Comparison of ENCODE assay signal across 22 mouse cellular contexts in genomic region chr19:53355065-53355464, GRCm38 (mm10). TPM values are rescaled to one million over a fixed set of nuclear protein-coding genes. Genes with fewer than 3 reads are reported as not detected.
A peak's percentile ranks its signal among the peaks of the same experiment; 100 is the strongest.
DNase-seq lines count a peak whose midpoint lies in the region; ATAC-seq lines count a peak whose summit lies in the region.
"Had no signal": no experiment of that assay in that cellular context is flagged by ENCODE, and none has a peak within 500 bp of the region (broad histone marks: within the 10 kb centered on the region; RNA-seq: fewer than 3 reads in every experiment).

No protein-coding gene starts in this region.

- H3K4me3 ChIP-seq in forebrain, embryonic 10.5 days = no peak overlapping the region
- no peak overlapping the region for H3K4me3 ChIP-seq in forebrain, embryonic 11.5 days (ENCODE audit: low read depth, low read length)
- no peak overlapping the region for H3K4me3 ChIP-seq in limb, embryonic 10.5 days
- H3K4me3 ChIP-seq: embryonic facial prominence, embryonic 13.5 days; heart, embryonic 10.5 days; stomach, embryonic 15.5 days had no signal

- DNase-seq in forebrain, embryonic 10.5 days (ENCODE audit: extremely low spot score, low spot score) = no peak
- no peak for DNase-seq in forebrain, embryonic 11.5 days (ENCODE audit: low spot score)
- DNase-seq in right cerebral cortex, adult 18-20 months = peak; percentile 72
- DNase-seq in right cerebral cortex, postnatal 4 days = no peak
- peak; percentile 71 to 83 for DNase-seq in cerebellum, postnatal 14 days
- no peak for DNase-seq in spleen, postnatal 36 days (ENCODE audit: low spot score in 2 of 2)
- no peak for DNase-seq in limb, embryonic 10.5 days (ENCODE audit: low spot score)
- DNase-seq: adrenal gland, adult 2 months; gastrocnemius, postnatal 25 days; heart, postnatal 10 days; kidney, adult 18-20 months; kidney, postnatal 10 days; liver; liver, postnatal 0 days had no signal

- H3K36me3 ChIP-seq in forebrain, embryonic 10.5 days (replicated peaks) = peaks cover 24% of the 10 kb centered on the region
- H3K36me3 ChIP-seq in forebrain, embryonic 11.5 days (ENCODE audit: control insufficient read depth, insufficient read depth, low read length) = no peaks in the 10 kb centered on the region
- H3K36me3 ChIP-seq in limb, embryonic 10.5 days = peaks cover 23% of the 10 kb centered on the region
- H3K36me3 ChIP-seq: stomach, embryonic 15.5 days had no signal

- H3K4me2 ChIP-seq in forebrain, embryonic 11.5 days (ENCODE audit: low read depth, low read length, severe bottlenecking) = no peak overlapping the region
- H3K4me2 ChIP-seq: embryonic facial prominence, embryonic 13.5 days; stomach, embryonic 15.5 days had no signal

- WGBS in forebrain, embryonic 10.5 days = 87% methylated on average over 16 of the region's 16 CpGs
- WGBS in forebrain, embryonic 11.5 days = 86% methylated on average over 16 of the region's 16 CpGs
- 91% methylated on average over 16 of the region's 16 CpGs for WGBS in limb, embryonic 10.5 days

- no peak for ATAC-seq in forebrain, embryonic 11.5 days (replicated peaks; ENCODE audit: low FRiP score)
- ATAC-seq: hindbrain, postnatal 0 days; liver, postnatal 0 days had no signal

- H3K9me3 ChIP-seq in forebrain, embryonic 10.5 days = no peaks in the 10 kb centered on the region
- no peaks in the 10 kb centered on the region for H3K9me3 ChIP-seq in forebrain, embryonic 11.5 days (ENCODE audit: control insufficient read depth, low read length)
- H3K9me3 ChIP-seq in limb, embryonic 10.5 days (replicated peaks) = no peaks in the 10 kb centered on the region
- H3K9me3 ChIP-seq: embryonic facial prominence, embryonic 13.5 days; heart, embryonic 10.5 days; stomach, embryonic 15.5 days had no signal

- H3K27ac ChIP-seq in forebrain, embryonic 10.5 days = 0 out of 2 replicates have a peak overlapping the region, but pooled peaks have one; percentile 48
- H3K27ac ChIP-seq in forebrain, embryonic 11.5 days (ENCODE audit: low read depth, low read length) = no peak overlapping the region
- H3K27ac ChIP-seq in limb, embryonic 10.5 days = no peak overlapping the region
- H3K27ac ChIP-seq: embryonic facial prominence, embryonic 13.5 days; heart, embryonic 10.5 days; hindbrain, postnatal 0 days; stomach, embryonic 15.5 days had no signal

- H3K27me3 ChIP-seq in forebrain, embryonic 10.5 days (ENCODE audit: poor library complexity, severe bottlenecking) = no peaks in the 10 kb centered on the region
- H3K27me3 ChIP-seq in forebrain, embryonic 11.5 days (ENCODE audit: control insufficient read depth, insufficient read depth, low read length) = no peaks in the 10 kb centered on the region
- no peaks in the 10 kb centered on the region for H3K27me3 ChIP-seq in limb, embryonic 10.5 days (ENCODE audit: low read depth, poor library complexity, severe bottlenecking)
- H3K27me3 ChIP-seq: CH12.LX; embryonic facial prominence, embryonic 13.5 days; stomach, embryonic 15.5 days had no signal

- no peak overlapping the region for H3K9ac ChIP-seq in forebrain, embryonic 11.5 days (ENCODE audit: low read length)
- H3K9ac ChIP-seq: embryonic facial prominence, embryonic 13.5 days; liver, postnatal 0 days; stomach, embryonic 15.5 days had no signal

- H3K4me1 ChIP-seq in forebrain, embryonic 10.5 days = peaks cover 18% of the 10 kb centered on the region
- H3K4me1 ChIP-seq in forebrain, embryonic 11.5 days (replicated peaks; ENCODE audit: control insufficient read depth, insufficient read depth, low read length) = peaks cover 2% of the 10 kb centered on the region; the same call in 1 of the 2 replicates
- no peaks in the 10 kb centered on the region for H3K4me1 ChIP-seq in limb, embryonic 10.5 days

RNA-seq across cellular contexts. Expression of gene Gm10197, which starts 16.5 kb away (rescaled TPM):
- not detected in 2 replicates for polyA plus RNA-seq in forebrain, embryonic 10.5 days (2016; fragmentation: Nextera tagmentation; extraction: Ambion mirVana)
- not detected in 2 replicates for polyA plus RNA-seq in forebrain, embryonic 11.5 days (2014; fragmentation: Nextera tagmentation; extraction: Ambion mirVana)
- 6.6 TPM in 1 of 2 replicates, not detected in the other for polyA plus RNA-seq in limb, embryonic 10.5 days (2016; fragmentation: Nextera tagmentation; extraction: Ambion mirVana)
- polyA plus RNA-seq: adrenal gland, adult 2 months; embryonic facial prominence, embryonic 13.5 days; heart, embryonic 10.5 days; hindbrain, postnatal 0 days; liver, postnatal 0 days; midbrain, postnatal 0 days; neural tube, embryonic 11.5 days; small intestine, adult 2 months had no signal

RNA-seq across cellular contexts. Expression of gene Smndc1, which starts 35.3 kb away (rescaled TPM):
- polyA plus RNA-seq in forebrain, embryonic 10.5 days (2016; fragmentation: Nextera tagmentation; extraction: Ambion mirVana) = 45.4 and 47.2 TPM in 2 replicates
- polyA plus RNA-seq in forebrain, embryonic 11.5 days (2014; fragmentation: Nextera tagmentation; extraction: Ambion mirVana) = 53.6 and 57.6 TPM in 2 replicates
- polyA plus RNA-seq in limb, embryonic 10.5 days (2016; fragmentation: Nextera tagmentation; extraction: Ambion mirVana) = 41.2 and 43.8 TPM in 2 replicates

RNA-seq across cellular contexts. Expression of gene Mxi1, which starts 44.7 kb away (rescaled TPM):
- polyA plus RNA-seq in forebrain, embryonic 10.5 days (2016; fragmentation: Nextera tagmentation; extraction: Ambion mirVana) = 16.1 and 20.7 TPM in 2 replicates
- 49.8 TPM in 2 replicates for polyA plus RNA-seq in forebrain, embryonic 11.5 days (2014; fragmentation: Nextera tagmentation; extraction: Ambion mirVana)
- polyA plus RNA-seq in limb, embryonic 10.5 days (2016; fragmentation: Nextera tagmentation; extraction: Ambion mirVana) = 28.6 and 32.4 TPM in 2 replicates

Comparison
In these comparisons a context has a peak if more than half of its experiments do, and no peak if none do; other contexts are left out.
1. DNase-seq: peak in right cerebral cortex, adult 18-20 months (single experiment) and cerebellum, postnatal 14 days (2 of 2); none in forebrain, embryonic 10.5 days (single experiment), forebrain, embryonic 11.5 days (single experiment), right cerebral cortex, postnatal 4 days (single experiment), spleen, postnatal 36 days (0 of 2) and limb, embryonic 10.5 days (single experiment).